Mouse (Mus musculus) neural tube, embryonic 12.5 days (tissue): ENCODE data around the gene 1700069L16Rik. TPM values are rescaled to one million over a fixed set of nuclear protein-coding genes. Genes with fewer than 3 reads are reported as not detected.
A peak's percentile ranks its signal among the peaks of the same experiment; 100 is the strongest.

ENCODE experiments used
- ATAC-seq: fragments of 200-750 bp; cut with Nextera tagmentation; 2 replicates; pipeline ENCODE4 v1.8.0; 2017; ENCODE audit warnings: low read depth, mild to moderate bottlenecking, moderate TSS enrichment, moderate library complexity; ENCODE audit not compliant: low FRiP score
- H3K27ac ChIP-seq: fragments of 300-500 bp; sonication (generic); 2 replicates; pipeline ENCODE4 v1.5.1; 2016
- H3K27me3 ChIP-seq: fragments of 300-500 bp; sonication (generic); replicated peaks from 2 replicates; pipeline ENCODE4 v1.6.1; 2016; ENCODE audit warnings: mild to moderate bottlenecking
- H3K36me3 ChIP-seq: fragments of 300-500 bp; sonication (generic); 2 replicates; pipeline ENCODE4 v1.6.1; 2016; ENCODE audit warnings: mild to moderate bottlenecking
- H3K4me1 ChIP-seq: fragments of 300-500 bp; sonication (generic); 2 replicates; pipeline ENCODE4 v1.6.1; 2016
- H3K4me2 ChIP-seq: fragments of 300-500 bp; sonication (generic); replicated peaks from 2 replicates; pipeline ENCODE4 v1.6.1; 2016; ENCODE audit warnings: mild to moderate bottlenecking
- H3K4me3 ChIP-seq: fragments of 300-500 bp; sonication (generic); 2 replicates; pipeline ENCODE4 v1.5.1; 2016
- H3K9ac ChIP-seq: fragments of 300-500 bp; sonication (generic); 2 replicates; pipeline ENCODE4 v1.6.1; 2016; ENCODE audit warnings: mild to moderate bottlenecking
- H3K9me3 ChIP-seq: fragments of 300-500 bp; sonication (generic); 2 replicates; pipeline ENCODE4 v1.6.1; 2016; ENCODE audit warnings: mild to moderate bottlenecking
- WGBS: fragments of 180-500 bp; shearing (Covaris S2); methylation state at CpG from one replicate; pipeline ENCODE4 v1.1.7; 2016; 5-methylcytosine and 5-hydroxymethylcytosine counted together
- polyA plus RNA-seq: library from polyadenylated mRNA; unstranded; fragments of >200 nt; fragmentation: Nextera tagmentation; extraction: Ambion mirVana; gene quantifications from 2 replicates; pipeline ENCODE4 v1.2.1, GENCODE M21; 2016

The 1700069L16Rik gene
- polyA plus RNA-seq, 1 experiment from 2014 or later: not detected

- Histone ChIP-seq H3K9me3 (no peaks in the 10 kb centered on the region), H3K4me1 (peaks cover 14% of the 10 kb centered on the region; the same call in 1 of the 2 replicates), H3K4me2 (peak within 1 kb of the TSS; percentile 50), H3K27ac (no peak within 1 kb of the TSS), H3K36me3 (no peaks in the 10 kb centered on the region), H3K9ac (0 out of 2 replicates have a peak within 1 kb of the TSS, but pooled peaks have one; percentile 5), H3K4me3 (no peak within 1 kb of the TSS), H3K27me3 (peaks cover 17% of the 10 kb centered on the region)
- WGBS: 12% methylated on average over 30 of the region's 30 CpGs
- no peak for ATAC-seq
These were observed 74.3 kb downstream of the 1700069L16Rik start, which contains the start of gene Cmklr1 for GRCm38 (mm10) chr5:113650035-113650865. Gene Cmklr1 (minus strand): TSS chr5:113650426.

- Histone ChIP-seq H3K4me2 (no peak overlapping the region), H3K9me3 (no peaks in the 10 kb centered on the region), H3K36me3 (no peaks in the 10 kb centered on the region), H3K4me1 (peaks cover 14% of the 10 kb centered on the region; the same call in 1 of the 2 replicates), H3K9ac (no peak overlapping the region), H3K4me3 (no peak overlapping the region), H3K27ac (no peak overlapping the region), H3K27me3 (peaks cover 17% of the 10 kb centered on the region)
- no peak for ATAC-seq
- WGBS: 89% methylated on average over 5 of the region's 5 CpGs
These were observed 75.8 kb downstream of the 1700069L16Rik start for GRCm38 (mm10) chr5:113648647-113649211.

DNA sequence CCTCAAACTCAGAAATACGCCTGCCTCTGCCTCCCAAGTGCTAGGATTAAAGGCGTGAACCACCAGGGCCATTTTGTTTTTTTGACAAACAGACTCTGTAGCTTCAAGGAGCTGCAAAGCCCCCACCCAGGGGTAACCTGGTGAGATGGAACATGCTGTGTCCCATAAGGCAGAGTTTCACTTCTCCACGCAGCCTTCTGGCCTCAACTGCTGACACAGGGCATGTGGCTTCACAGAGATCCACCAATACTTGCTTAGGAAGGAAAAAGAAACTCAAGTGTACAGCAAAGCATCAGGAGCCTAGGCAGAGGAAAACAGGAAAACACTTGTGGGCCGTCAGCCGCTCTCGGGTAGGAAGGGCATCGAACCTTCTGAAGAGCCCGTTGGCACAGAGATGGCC lies 77.4 kb downstream of the 1700069L16Rik start:
- no peaks in the 10 kb centered on the region for H3K9me3 ChIP-seq
- peaks cover 16% of the 10 kb centered on the region; the same call in 1 of the 2 replicates for H3K4me1 ChIP-seq
- H3K4me3 ChIP-seq: no peak overlapping the region
- H3K36me3 ChIP-seq: no peaks in the 10 kb centered on the region
- peaks cover 17% of the 10 kb centered on the region for H3K27me3 ChIP-seq
- no peak overlapping the region for H3K27ac ChIP-seq
- 92% methylated on average over 8 of the region's 8 CpGs for WGBS
- no peak overlapping the region for H3K4me2 ChIP-seq
- ATAC-seq: no peak
- H3K9ac ChIP-seq: no peak overlapping the region

GRCm38 (mm10) chr5:113644520-113644919 lies 80.1 kb downstream of the 1700069L16Rik start:
- Histone ChIP-seq H3K4me3 (no peak overlapping the region), H3K27ac (no peak overlapping the region), H3K9ac (no peak overlapping the region), H3K27me3 (0 out of 2 replicates have a peak, but pooled peaks cover under 1% of the 10 kb centered on the region), H3K9me3 (no peaks in the 10 kb centered on the region), H3K4me1 (peaks cover 8% of the 10 kb centered on the region; the same call in 1 of the 2 replicates), H3K4me2 (no peak overlapping the region), H3K36me3 (no peaks in the 10 kb centered on the region)
- WGBS: 88% methylated on average over 4 of the region's 4 CpGs
- no peak for ATAC-seq

- peak; percentile 86 for ATAC-seq
- WGBS: 57% methylated on average over 18 of the region's 18 CpGs
- H3K9ac ChIP-seq: no peak overlapping the region
- H3K4me1 ChIP-seq: peaks cover 8% of the 10 kb centered on the region; the same call in 1 of the 2 replicates
- H3K4me2 ChIP-seq: peak overlapping the region; percentile 44
- H3K27me3 ChIP-seq: no peaks in the 10 kb centered on the region
- no peaks in the 10 kb centered on the region for H3K36me3 ChIP-seq
- H3K9me3 ChIP-seq: no peaks in the 10 kb centered on the region
- no peak overlapping the region for H3K27ac ChIP-seq
- no peak overlapping the region for H3K4me3 ChIP-seq
These were observed 81.3 kb downstream of the 1700069L16Rik start for GRCm38 (mm10) chr5:113643107-113643848.

Other genes starting within 250 kb of the 1700069L16Rik start
- 16.5 and 19.2 TPM in 2 replicates for gene Wscd2, start 234.4 kb downstream of the 1700069L16Rik start, polyA plus RNA-seq
- gene Cmklr1, start 74.3 kb downstream of the 1700069L16Rik start, polyA plus RNA-seq: 2.2 and 2.3 TPM in 2 replicates
- gene Ficd, start 11.0 kb upstream of the 1700069L16Rik start, polyA plus RNA-seq: 6.0 and 7.3 TPM in 2 replicates
- 66.2 and 69.1 TPM in 2 replicates for gene Sart3, start 47.7 kb upstream of the 1700069L16Rik start, polyA plus RNA-seq
- 101 and 105 TPM in 2 replicates for gene Iscu, start 48.0 kb upstream of the 1700069L16Rik start, polyA plus RNA-seq
- 39.3 and 43.8 TPM in 2 replicates for gene Tmem119, start 75.7 kb upstream of the 1700069L16Rik start, polyA plus RNA-seq
- gene Selplg, start 107.9 kb upstream of the 1700069L16Rik start, polyA plus RNA-seq: 1.5 and 2.3 TPM in 2 replicates
- gene Coro1c, start 184.0 kb upstream of the 1700069L16Rik start, polyA plus RNA-seq: 259 and 292 TPM in 2 replicates